ENCODE assay signal across 14 mouse cellular contexts in the genomic region with DNA sequence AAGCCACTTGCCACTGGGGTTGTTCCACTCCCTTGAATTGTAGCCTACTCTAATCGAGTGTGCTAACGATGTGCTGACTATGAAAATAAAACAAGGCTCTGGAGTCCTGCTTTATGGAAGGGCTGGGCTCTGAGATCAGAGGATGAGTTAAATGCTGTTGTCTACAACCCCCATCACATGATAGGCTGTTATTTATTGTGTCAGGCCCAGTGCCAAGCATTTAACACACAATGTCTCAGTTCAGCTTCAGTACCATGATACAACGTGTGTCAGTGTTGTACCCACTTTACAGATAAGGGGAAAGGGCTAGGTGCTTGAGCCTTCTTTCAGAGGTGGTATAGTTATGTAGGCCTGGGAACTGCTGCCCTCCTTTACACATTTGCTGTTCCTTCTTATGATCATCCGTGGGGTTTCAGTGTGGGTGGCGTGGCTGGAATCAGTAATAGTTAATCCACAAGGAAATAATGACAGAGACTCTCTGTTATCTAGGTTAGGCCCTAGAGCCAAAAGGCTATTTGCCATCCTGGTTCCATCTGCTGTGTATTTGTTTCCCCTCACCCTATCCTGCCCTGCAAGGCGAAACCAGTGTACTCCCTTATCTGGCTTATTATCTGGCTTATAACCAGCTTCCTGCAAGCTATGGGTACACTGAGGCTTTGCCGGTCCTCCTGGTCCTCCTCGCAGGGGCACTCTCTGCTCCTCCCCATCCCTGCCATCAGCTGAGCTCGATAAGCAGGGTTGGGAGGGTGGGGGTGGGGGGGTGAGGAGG. TPM values are rescaled to one million over a fixed set of nuclear protein-coding genes. Genes with fewer than 3 reads are reported as not detected.
DNase-seq lines count a peak whose midpoint lies in the region; ATAC-seq and TF ChIP-seq lines count a peak whose summit lies in the region.
"Had no signal": no experiment of that assay in that cellular context is flagged by ENCODE, and none has a peak within 500 bp of the region (broad histone marks: within the 10 kb centered on the region; RNA-seq: fewer than 3 reads in every experiment).

No protein-coding gene starts in this region.

- peaks cover 8% of the 10 kb centered on the region; the same call in 1 of the 2 replicates for H3K36me3 ChIP-seq in heart, embryonic 13.5 days
- H3K36me3 ChIP-seq in lung, postnatal 0 days (ENCODE audit: insufficient read depth, low read length): 0 out of 2 replicates have a peak, but pooled peaks cover 8% of the 10 kb centered on the region
- no peaks in the 10 kb centered on the region for H3K36me3 ChIP-seq in stomach, postnatal 0 days (ENCODE audit: control insufficient read depth, insufficient read depth, low read length)
- peaks cover 22% of the 10 kb centered on the region for H3K36me3 ChIP-seq in forebrain, embryonic 16.5 days (ENCODE audit: control insufficient read depth, insufficient read depth)
- H3K36me3 ChIP-seq in forebrain, postnatal 0 days (ENCODE audit: insufficient read depth): peaks cover 53% of the 10 kb centered on the region

- no peak for ATAC-seq in heart, embryonic 13.5 days (ENCODE audit: extremely low read depth, insufficient number of reproducible peaks, low FRiP score, low TSS enrichment)
- no peak for ATAC-seq in lung, postnatal 0 days
- no peak for ATAC-seq in stomach, postnatal 0 days (ENCODE audit: low FRiP score, low TSS enrichment)
- ATAC-seq in forebrain, embryonic 16.5 days: no peak
- ATAC-seq in forebrain, postnatal 0 days: no peak
- ATAC-seq: CD4-positive, CD25-positive, alpha-beta regulatory T cell, adult 4 months; Patski had no signal

- no peak for TF ChIP-seq CTCF in lung, postnatal 0 days (IDR thresholded peaks at IDR 0.05)
- TF ChIP-seq CTCF in stomach, postnatal 0 days (IDR thresholded peaks at IDR 0.05; ENCODE audit: low read depth): no peak
- no peak for TF ChIP-seq CTCF in forebrain, postnatal 0 days (IDR thresholded peaks at IDR 0.05; ENCODE audit: low read depth)

- DNase-seq in heart, postnatal 4 days: no peak
- no peak for DNase-seq in lung, postnatal 0 days (ENCODE audit: low spot score)
- no peak for DNase-seq in lung, postnatal 14 days
- DNase-seq in cerebellum, postnatal 10 days: peak; percentile 57 to 65
- DNase-seq in stomach, postnatal 0 days (ENCODE audit: low spot score): peak; percentile 12
- DNase-seq in forebrain, postnatal 0 days: no peak
- DNase-seq: gastrocnemius, postnatal 14 days; kidney, adult 11 months; right cerebral cortex, postnatal 4 days had no signal

- H3K9ac ChIP-seq in heart, embryonic 13.5 days: peak overlapping the region; percentile 8; the same call in 1 of the 2 replicates
- H3K9ac ChIP-seq in lung, postnatal 0 days (replicated peaks; ENCODE audit: low read depth): no peak overlapping the region
- H3K9ac ChIP-seq in stomach, postnatal 0 days (ENCODE audit: low read length): no peak overlapping the region
- no peak overlapping the region for H3K9ac ChIP-seq in forebrain, embryonic 16.5 days (replicated peaks; ENCODE audit: low read depth, low read length)
- H3K9ac ChIP-seq in forebrain, postnatal 0 days: no peak overlapping the region

- TF ChIP-seq EP300 in lung, postnatal 0 days (IDR thresholded peaks at IDR 0.05): no peak
- no peak for TF ChIP-seq EP300 in stomach, postnatal 0 days (optimal IDR thresholded peaks at IDR 0.05)

- 28% methylated on average over 9 of the region's 9 CpGs for WGBS in heart, embryonic 13.5 days
- 41% methylated on average over 9 of the region's 9 CpGs for WGBS in lung, postnatal 0 days
- WGBS in stomach, postnatal 0 days: 55% methylated on average over 9 of the region's 9 CpGs
- 63% methylated on average over 9 of the region's 9 CpGs for WGBS in forebrain, embryonic 16.5 days
- 54% methylated on average over 9 of the region's 9 CpGs for WGBS in forebrain, postnatal 0 days

- H3K4me2 ChIP-seq in heart, embryonic 13.5 days: 0 out of 2 replicates have a peak overlapping the region, but pooled peaks have one; percentile 30
- H3K4me2 ChIP-seq in lung, postnatal 0 days (replicated peaks; ENCODE audit: low read depth, low read length): no peak overlapping the region
- no peak overlapping the region for H3K4me2 ChIP-seq in stomach, postnatal 0 days (replicated peaks; ENCODE audit: low read depth)
- no peak overlapping the region for H3K4me2 ChIP-seq in forebrain, embryonic 16.5 days (ENCODE audit: low read length)
- H3K4me2 ChIP-seq in forebrain, postnatal 0 days (ENCODE audit: low read depth): no peak overlapping the region

- H3K9me3 ChIP-seq in heart, embryonic 13.5 days: no peaks in the 10 kb centered on the region
- H3K9me3 ChIP-seq in lung, postnatal 0 days (ENCODE audit: low read length): no peaks in the 10 kb centered on the region
- no peaks in the 10 kb centered on the region for H3K9me3 ChIP-seq in stomach, postnatal 0 days (ENCODE audit: control insufficient read depth, low read length)
- H3K9me3 ChIP-seq in forebrain, embryonic 16.5 days (ENCODE audit: control insufficient read depth, low read length): no peaks in the 10 kb centered on the region
- no peaks in the 10 kb centered on the region for H3K9me3 ChIP-seq in forebrain, postnatal 0 days (ENCODE audit: low read length)
- H3K9me3 ChIP-seq: embryonic facial prominence, embryonic 10.5 days had no signal

- peaks cover 52% of the 10 kb centered on the region for H3K27me3 ChIP-seq in heart, embryonic 13.5 days (replicated peaks)
- H3K27me3 ChIP-seq in lung, postnatal 0 days (replicated peaks; ENCODE audit: insufficient read depth, low read length): no peaks in the 10 kb centered on the region
- H3K27me3 ChIP-seq in stomach, postnatal 0 days (ENCODE audit: control insufficient read depth, insufficient read depth, low read length): no peaks in the 10 kb centered on the region
- H3K27me3 ChIP-seq in forebrain, embryonic 16.5 days (replicated peaks; ENCODE audit: control insufficient read depth, insufficient read depth, low read length): no peaks in the 10 kb centered on the region
- no peaks in the 10 kb centered on the region for H3K27me3 ChIP-seq in forebrain, postnatal 0 days (ENCODE audit: insufficient read depth, low read length)
- H3K27me3 ChIP-seq: Patski had no signal

- no peak overlapping the region for H3K4me3 ChIP-seq in heart, embryonic 13.5 days
- no peak overlapping the region for H3K4me3 ChIP-seq in lung, postnatal 0 days (ENCODE audit: low read depth, low read length)
- H3K4me3 ChIP-seq in stomach, postnatal 0 days (ENCODE audit: low read depth, low read length): no peak overlapping the region
- H3K4me3 ChIP-seq in forebrain, embryonic 16.5 days (replicated peaks; ENCODE audit: low read length): no peak overlapping the region
- no peak overlapping the region for H3K4me3 ChIP-seq in forebrain, postnatal 0 days (ENCODE audit: low read depth, low read length)
- H3K4me3 ChIP-seq: embryonic facial prominence, embryonic 10.5 days had no signal

- no peak overlapping the region for H3K27ac ChIP-seq in heart, embryonic 13.5 days (replicated peaks)
- H3K27ac ChIP-seq in lung, postnatal 0 days (ENCODE audit: low read length): peak overlapping the region; percentile 62; the same call in 1 of the 2 replicates
- no peak overlapping the region for H3K27ac ChIP-seq in stomach, postnatal 0 days (replicated peaks)
- no peak overlapping the region for H3K27ac ChIP-seq in forebrain, embryonic 16.5 days (ENCODE audit: low read length)
- no peak overlapping the region for H3K27ac ChIP-seq in forebrain, postnatal 0 days (ENCODE audit: low read depth, low read length)
- H3K27ac ChIP-seq: embryonic facial prominence, embryonic 10.5 days had no signal

- H3K4me1 ChIP-seq in heart, embryonic 13.5 days: peaks cover 62% of the 10 kb centered on the region
- H3K4me1 ChIP-seq in lung, postnatal 0 days (ENCODE audit: insufficient read depth, low read depth, low read length): peaks cover 34% of the 10 kb centered on the region
- peaks cover 4% of the 10 kb centered on the region; the same call in 1 of the 2 replicates for H3K4me1 ChIP-seq in stomach, postnatal 0 days (replicated peaks; ENCODE audit: control insufficient read depth, insufficient read depth)
- H3K4me1 ChIP-seq in forebrain, embryonic 16.5 days (replicated peaks; ENCODE audit: control insufficient read depth, insufficient read depth, low read length): peaks cover 6% of the 10 kb centered on the region
- H3K4me1 ChIP-seq in forebrain, postnatal 0 days (ENCODE audit: insufficient read depth): no peaks in the 10 kb centered on the region

RNA-seq across cellular contexts. Expression of a gene that starts 20.4 kb away (rescaled TPM):
- 54.4 and 56.7 TPM in 2 replicates for polyA plus RNA-seq in heart, embryonic 13.5 days (2015; fragmentation: Nextera tagmentation; extraction: Ambion mirVana)
- 100 to 1,000 TPM; 150 to 155 TPM for total RNA-seq in heart, postnatal 4 days (2021)
- polyA plus RNA-seq in lung, postnatal 0 days (2015; fragmentation: Nextera tagmentation; extraction: Ambion mirVana): 71.1 and 74.4 TPM in 2 replicates
- 79.3 and 84.3 TPM in 2 replicates for polyA plus RNA-seq in stomach, postnatal 0 days (2015; fragmentation: Nextera tagmentation; extraction: Ambion mirVana)
- polyA plus RNA-seq in forebrain, embryonic 16.5 days (2015; fragmentation: Nextera tagmentation; extraction: Ambion mirVana): 86.1 and 90.2 TPM in 2 replicates
- total RNA-seq in forebrain, postnatal 0 days (2014; rRNA removed): 83.0 and 95.7 TPM in 2 replicates
- 85.8 and 101 TPM in 2 replicates for polyA plus RNA-seq in forebrain, postnatal 0 days (2015; fragmentation: Nextera tagmentation; extraction: Ambion mirVana)

RNA-seq across cellular contexts. Expression of a gene that starts 36.0 kb away (rescaled TPM):
- 3.2 and 3.6 TPM in 2 replicates for polyA plus RNA-seq in heart, embryonic 13.5 days (2015; fragmentation: Nextera tagmentation; extraction: Ambion mirVana)
- total RNA-seq in heart, postnatal 4 days (2021): 10 to 100 TPM in 1 of 2 experiments, 1 to 10 TPM in 1; 8.9 to 10.5 TPM
- 18.2 and 24.0 TPM in 2 replicates for polyA plus RNA-seq in lung, postnatal 0 days (2015; fragmentation: Nextera tagmentation; extraction: Ambion mirVana)
- 5.7 and 6.4 TPM in 2 replicates for polyA plus RNA-seq in stomach, postnatal 0 days (2015; fragmentation: Nextera tagmentation; extraction: Ambion mirVana)
- 12.5 and 16.4 TPM in 2 replicates for polyA plus RNA-seq in forebrain, embryonic 16.5 days (2015; fragmentation: Nextera tagmentation; extraction: Ambion mirVana)
- total RNA-seq in forebrain, postnatal 0 days (2014; rRNA removed): 16.5 and 24.0 TPM in 2 replicates
- 10.4 and 14.1 TPM in 2 replicates for polyA plus RNA-seq in forebrain, postnatal 0 days (2015; fragmentation: Nextera tagmentation; extraction: Ambion mirVana)

RNA-seq across cellular contexts. Expression of a gene that starts 54.2 kb away (rescaled TPM):
- polyA plus RNA-seq in heart, embryonic 13.5 days (2015; fragmentation: Nextera tagmentation; extraction: Ambion mirVana): 12.9 and 13.2 TPM in 2 replicates
- total RNA-seq in heart, postnatal 4 days (2021): 10 to 100 TPM; 14.5 to 15.0 TPM
- polyA plus RNA-seq in lung, postnatal 0 days (2015; fragmentation: Nextera tagmentation; extraction: Ambion mirVana): 18.5 and 21.2 TPM in 2 replicates
- 2.8 and 2.9 TPM in 2 replicates for polyA plus RNA-seq in stomach, postnatal 0 days (2015; fragmentation: Nextera tagmentation; extraction: Ambion mirVana)
- 3.6 and 4.2 TPM in 2 replicates for polyA plus RNA-seq in forebrain, embryonic 16.5 days (2015; fragmentation: Nextera tagmentation; extraction: Ambion mirVana)
- 4.0 and 4.5 TPM in 2 replicates for total RNA-seq in forebrain, postnatal 0 days (2014; rRNA removed)
- polyA plus RNA-seq in forebrain, postnatal 0 days (2015; fragmentation: Nextera tagmentation; extraction: Ambion mirVana): 3.1 and 3.5 TPM in 2 replicates

RNA-seq across cellular contexts. Expression of a gene that starts 57.6 kb away (rescaled TPM):
- 3.4 TPM in 2 replicates for polyA plus RNA-seq in heart, embryonic 13.5 days (2015; fragmentation: Nextera tagmentation; extraction: Ambion mirVana)
- total RNA-seq in heart, postnatal 4 days (2021): 10 to 100 TPM; 24.5 to 24.7 TPM
- 12.4 and 15.7 TPM in 2 replicates for polyA plus RNA-seq in lung, postnatal 0 days (2015; fragmentation: Nextera tagmentation; extraction: Ambion mirVana)
- polyA plus RNA-seq in stomach, postnatal 0 days (2015; fragmentation: Nextera tagmentation; extraction: Ambion mirVana): 2.7 and 3.5 TPM in 2 replicates
- polyA plus RNA-seq in forebrain, embryonic 16.5 days (2015; fragmentation: Nextera tagmentation; extraction: Ambion mirVana): 1.2 and 1.3 TPM in 2 replicates
- total RNA-seq in forebrain, postnatal 0 days (2014; rRNA removed): 0.67 and 1.6 TPM in 2 replicates
- 2.9 and 4.9 TPM in 2 replicates for polyA plus RNA-seq in forebrain, postnatal 0 days (2015; fragmentation: Nextera tagmentation; extraction: Ambion mirVana)

Comparison
In these comparisons a context has a peak if more than half of its experiments do, and no peak if none do; other contexts are left out.
1. DNase-seq: peak in cerebellum, postnatal 10 days (2 of 2) and stomach, postnatal 0 days (single experiment); none in heart, postnatal 4 days (single experiment), lung, postnatal 0 days (single experiment), lung, postnatal 14 days (single experiment) and forebrain, postnatal 0 days (single experiment).